Mouse (Mus musculus): ENCODE measurements around the gene Rap1gds1.

DNA sequence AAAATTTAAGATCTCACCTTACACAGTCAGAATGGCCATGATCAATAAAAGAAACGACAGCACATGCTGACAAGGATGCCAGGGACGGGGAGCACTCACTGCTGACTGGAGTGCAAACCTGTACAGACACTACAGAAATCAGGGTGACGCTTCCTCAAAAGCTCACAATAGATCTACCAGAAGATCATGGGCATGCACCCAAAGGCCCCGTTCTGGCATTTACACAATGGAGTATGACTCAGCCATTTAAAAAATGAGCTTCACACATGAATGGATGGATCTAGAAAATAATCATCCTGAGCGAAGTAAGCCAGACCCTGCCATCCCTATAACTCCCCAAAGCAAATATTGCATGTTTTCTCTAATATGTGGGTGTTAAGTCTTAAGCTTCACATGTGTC lies 87.0 kb downstream of the Rap1gds1 start:
- TF ChIP-seq CTCF (IDR thresholded peaks at IDR 0.05; ENCODE audit: control insufficient read depth, insufficient read depth, low read length) (no peak), POLR2A (IDR thresholded peaks at IDR 0.05; ENCODE audit: borderline replicate concordance, control insufficient read depth, low read depth, low read length) (no peak)

Measured in bone marrow, adult 2 months (tissue).